Mouse (Mus musculus) thymus, postnatal 36 days (tissue): ENCODE measurements around the gene Pik3r3.
"Not testable (repeated sequence)": the region's sequence is repeated elsewhere in the genome, so short reads cannot be mapped to it uniquely, and the experiment has no call there.

Experiments used
- DNase-seq, 2 experiments: peaks; one replicate each; pipeline ENCODE4 v3.0.0; 2022; ENCODE audit warnings: mixed read lengths in 2 of 2

Gene Pik3r3

GRCm38 (mm10) chr4:116221140-116221851 lies at the start of gene Pik3r3:
TSS of gene Pik3r3 (plus strand) at chr4:116221618.
- peak; percentile 97 to 99 for DNase-seq

- DNase-seq: no peak
Measured at GRCm38 (mm10) chr4:116173072-116173471, 48.3 kb upstream of the Pik3r3 start, which contains the start of the genes 1700042G07Rik and Gm49337. TSS of gene 1700042G07Rik (plus strand) at chr4:116173372. TSS of gene Gm49337 (plus strand) at chr4:116173384.

- DNase-seq: no peak
Measured at GRCm38 (mm10) chr4:116173752-116174151, 47.7 kb upstream of the Pik3r3 start.

GRCm38 (mm10) chr4:116174466-116175116 lies 46.8 kb upstream of the Pik3r3 start:
- DNase-seq: no peak

- no peak for DNase-seq
Measured at GRCm38 (mm10) chr4:116175136-116175535, 46.3 kb upstream of the Pik3r3 start.

GRCm38 (mm10) chr4:116175711-116176542 lies 45.5 kb upstream of the Pik3r3 start:
- no peak for DNase-seq

- peak; percentile 58 to 73 for DNase-seq
Measured at GRCm38 (mm10) chr4:116176543-116176988, 44.9 kb upstream of the Pik3r3 start.

- no peak for DNase-seq
Measured at GRCm38 (mm10) chr4:116177140-116177539, 44.3 kb upstream of the Pik3r3 start.

GRCm38 (mm10) chr4:116182079-116182478 lies 39.3 kb upstream of the Pik3r3 start:
- DNase-seq: no peak

GRCm38 (mm10) chr4:116182745-116183144 lies 38.7 kb upstream of the Pik3r3 start:
- DNase-seq: no peak

- no peak for DNase-seq
Measured at GRCm38 (mm10) chr4:116185083-116185482, 36.3 kb upstream of the Pik3r3 start.

- DNase-seq: no peak
Measured at GRCm38 (mm10) chr4:116192286-116192835, 29.1 kb upstream of the Pik3r3 start.

GRCm38 (mm10) chr4:116193583-116194383 lies 27.6 kb upstream of the Pik3r3 start:
- no peak for DNase-seq

GRCm38 (mm10) chr4:116198422-116198821 lies 23.0 kb upstream of the Pik3r3 start:
- peak; percentile 23 to 24 for DNase-seq

GRCm38 (mm10) chr4:116204422-116204821 lies 17.0 kb upstream of the Pik3r3 start:
- no peak for DNase-seq

- DNase-seq: no peak
Measured at GRCm38 (mm10) chr4:116206531-116206930, 14.9 kb upstream of the Pik3r3 start.

GRCm38 (mm10) chr4:116208891-116209290 lies 12.5 kb upstream of the Pik3r3 start:
- no peak for DNase-seq

GRCm38 (mm10) chr4:116215895-116216605 lies 5.4 kb upstream of the Pik3r3 start:
- DNase-seq: no peak

- no peak for DNase-seq
Measured at GRCm38 (mm10) chr4:116217046-116217445, 4.4 kb upstream of the Pik3r3 start.

GRCm38 (mm10) chr4:116217661-116218060 lies 3.8 kb upstream of the Pik3r3 start:
- not testable (repeated sequence) for DNase-seq

- DNase-seq: no peak
Measured at GRCm38 (mm10) chr4:116219056-116219455, 2.4 kb upstream of the Pik3r3 start.
